Mouse (Mus musculus) G1E (cell line): ENCODE data around the gene Surf4.

Experiments
- CTCF ChIP-seq: IDR thresholded peaks from 2 replicates; pipeline ENCODE4 v1.5.1; 2012; ENCODE audit warnings: low read depth, low read length, inconsistent platforms, mixed read lengths
- GATA1 ChIP-seq: IDR thresholded peaks from 2 replicates; pipeline ENCODE4 v1.6.1; 2012; ENCODE audit warnings: borderline replicate concordance, low read length, inconsistent platforms, mixed read lengths
- GATA2 ChIP-seq: IDR thresholded peaks from 2 replicates; pipeline ENCODE4 v1.6.1; 2012; ENCODE audit warnings: low read depth, low read length, inconsistent platforms, borderline replicate concordance
- TAL1 ChIP-seq: conservative IDR thresholded peaks from 2 replicates; pipeline ENCODE4 v1.6.1; 2012; ENCODE audit warnings: low read depth, low read length, inconsistent platforms, mixed read lengths

- TF ChIP-seq CTCF (no peak), GATA1 (no peak), GATA2 (no peak), TAL1 (no peak)
Measured at GRCm38 (mm10) chr2:26973116-26973515, 39.4 kb upstream of the Surf4 start, which contains the start of gene Adamts13.
